Mouse (Mus musculus) hindbrain, postnatal 0 days (tissue): ENCODE measurements at regions not wholly inside any gene's neighbourhood (a gene's known extent, or its start where the extent isn't known, plus 50 kb on each side); places are given as distances from the start of the nearest gene placed in this dataset.

ENCODE experiments used
- ATAC-seq: fragments of 200-750 bp; cut with Nextera tagmentation; 2 replicates; pipeline ENCODE4 v1.8.0; 2017; ENCODE audit warnings: mild to moderate bottlenecking, moderate TSS enrichment, moderate library complexity
- DNase-seq: peaks from one replicate; pipeline ENCODE4 v3.0.0-alpha.2; 2015; ENCODE audit warnings: low spot score
- H3K27ac ChIP-seq: fragments of 300-500 bp; sonication (generic); 2 replicates; pipeline ENCODE4 v1.5.1; 2014; ENCODE audit warnings: mild to moderate bottlenecking
- H3K27me3 ChIP-seq: fragments of 300-500 bp; sonication (generic); 2 replicates; pipeline ENCODE4 v1.6.1; 2014; ENCODE audit warnings: low read length, mixed read lengths; ENCODE audit not compliant: insufficient read depth
- H3K36me3 ChIP-seq: fragments of 300-500 bp; sonication (generic); 2 replicates; pipeline ENCODE4 v1.6.1; 2014; ENCODE audit warnings: low read length, mixed read lengths; ENCODE audit not compliant: insufficient read depth
- H3K4me1 ChIP-seq: fragments of 300-500 bp; sonication (generic); 2 replicates; pipeline ENCODE4 v1.6.1; 2014; ENCODE audit warnings: antibody characterized with exemption, low read length, mixed read lengths; ENCODE audit not compliant: insufficient read depth
- H3K4me2 ChIP-seq: fragments of 300-500 bp; sonication (generic); 2 replicates; pipeline ENCODE4 v1.6.1; 2014; ENCODE audit warnings: low read depth, mild to moderate bottlenecking, low read length, moderate library complexity, mixed read lengths
- H3K4me3 ChIP-seq: fragments of 300-500 bp; sonication (generic); 2 replicates; pipeline ENCODE4 v1.5.1; 2014; ENCODE audit warnings: low read length
- H3K9ac ChIP-seq: fragments of 300-500 bp; sonication (generic); replicated peaks from 2 replicates; pipeline ENCODE4 v1.6.1; 2014; ENCODE audit warnings: mild to moderate bottlenecking, low read length, moderate library complexity, mixed read lengths
- H3K9me3 ChIP-seq: fragments of 300-500 bp; sonication (generic); 2 replicates; pipeline ENCODE4 v1.6.1; 2016; ENCODE audit warnings: low read length, mixed read lengths
- CTCF ChIP-seq: IDR thresholded peaks from 2 replicates; pipeline ENCODE4 v1.5.1; 2016; ENCODE audit warnings: antibody characterized with exemption, control low read depth, low read depth
- WGBS: fragments of 180-500 bp; shearing (Covaris S2); extraction: QIAGEN DNeasy Blood & Tissue Kit; methylation state at CpG from one replicate; pipeline ENCODE4 v1.1.7; 2014; 5-methylcytosine and 5-hydroxymethylcytosine counted together

DNA sequence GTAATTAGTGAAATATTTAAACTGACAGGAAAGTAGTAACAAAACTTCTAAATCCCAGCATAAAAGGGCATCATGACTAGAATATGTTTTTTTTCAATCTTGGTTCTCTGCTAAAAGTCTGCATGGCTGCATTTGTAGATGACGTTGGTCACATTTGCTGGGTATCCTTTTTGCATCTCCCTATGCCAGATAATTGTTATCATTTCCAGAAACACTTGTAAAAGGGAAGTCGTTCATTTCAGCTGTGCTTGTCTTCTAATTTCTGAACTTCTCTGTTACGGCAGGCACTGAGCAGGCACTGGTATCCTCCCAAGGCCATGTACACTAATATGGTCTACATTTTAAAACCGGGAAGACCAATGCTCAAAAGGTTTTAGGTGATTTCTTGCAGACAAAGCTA is 69.6 kb upstream of the Rps6ka3 start:
- Histone ChIP-seq H3K27me3 (no peaks in the 10 kb centered on the region), H3K4me2 (no peak overlapping the region), H3K36me3 (no peaks in the 10 kb centered on the region), H3K9me3 (no peaks in the 10 kb centered on the region), H3K9ac (no peak overlapping the region), H3K4me3 (no peak overlapping the region), H3K27ac (no peak overlapping the region), H3K4me1 (no peaks in the 10 kb centered on the region)
- WGBS, result 74% methylated on average over 4 of the region's 4 CpGs
- ATAC-seq (no peak), DNase-seq (no peak)
- no peak for TF ChIP-seq CTCF

- H3K4me3 ChIP-seq, result no peak overlapping the region
- no peaks in the 10 kb centered on the region for H3K27me3 ChIP-seq
- no peak overlapping the region for H3K9ac ChIP-seq
- no peak for TF ChIP-seq CTCF
- no peaks in the 10 kb centered on the region for H3K9me3 ChIP-seq
- no peak overlapping the region for H3K4me2 ChIP-seq
- no peaks in the 10 kb centered on the region for H3K4me1 ChIP-seq
- ATAC-seq, result no peak
- no peak overlapping the region for H3K27ac ChIP-seq
- WGBS, result 83% methylated on average over 4 of the region's 4 CpGs
- H3K36me3 ChIP-seq, result no peaks in the 10 kb centered on the region
- no peak for DNase-seq
Measured at GRCm38 (mm10) chrX:159143278-159143677, 66.8 kb upstream of the Rps6ka3 start.

DNA sequence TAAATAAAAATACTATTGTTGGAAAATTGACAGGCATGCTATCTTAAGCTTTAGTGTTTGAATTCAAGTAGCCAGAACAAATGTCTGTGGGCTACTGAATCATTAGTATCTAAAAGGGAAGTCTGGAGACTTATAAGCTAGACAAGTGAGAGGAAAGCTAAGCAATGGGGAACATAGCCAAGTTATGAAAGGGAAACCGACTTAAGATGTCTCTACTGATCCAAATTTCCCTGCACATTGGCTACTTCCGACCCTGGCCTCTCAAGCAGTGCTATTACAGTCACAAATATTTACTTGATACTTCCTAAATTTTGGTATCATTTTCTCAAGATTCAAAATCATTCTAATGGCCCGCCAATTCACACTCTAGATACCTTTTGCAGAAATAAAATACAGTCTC is 65.4 kb upstream of the Rps6ka3 start:
- H3K36me3 ChIP-seq, result no peaks in the 10 kb centered on the region
- TF ChIP-seq CTCF, result no peak
- no peaks in the 10 kb centered on the region for H3K9me3 ChIP-seq
- H3K4me3 ChIP-seq, result no peak overlapping the region
- H3K27me3 ChIP-seq, result no peaks in the 10 kb centered on the region
- 71% methylated on average over 3 of the region's 3 CpGs for WGBS
- no peaks in the 10 kb centered on the region for H3K4me1 ChIP-seq
- H3K9ac ChIP-seq, result no peak overlapping the region
- H3K27ac ChIP-seq, result no peak overlapping the region
- ATAC-seq (no peak), DNase-seq (no peak)
- no peak overlapping the region for H3K4me2 ChIP-seq

GRCm38 (mm10) chrX:159145212-159145611 is 64.9 kb upstream of the Rps6ka3 start:
- Histone ChIP-seq H3K4me2 (no peak overlapping the region), H3K9ac (no peak overlapping the region), H3K4me1 (no peaks in the 10 kb centered on the region), H3K36me3 (no peaks in the 10 kb centered on the region), H3K27me3 (no peaks in the 10 kb centered on the region), H3K9me3 (no peaks in the 10 kb centered on the region), H3K27ac (no peak overlapping the region), H3K4me3 (no peak overlapping the region)
- no peak for TF ChIP-seq CTCF
- WGBS, result 74% methylated on average over 4 of the region's 4 CpGs
- ATAC-seq, result no peak
- DNase-seq, result no peak

- ATAC-seq (no peak), DNase-seq (no peak)
- H3K9me3 ChIP-seq, result no peaks in the 10 kb centered on the region
- H3K27ac ChIP-seq, result no peak overlapping the region
- no peak overlapping the region for H3K4me3 ChIP-seq
- no peaks in the 10 kb centered on the region for H3K36me3 ChIP-seq
- H3K9ac ChIP-seq, result no peak overlapping the region
- no peak overlapping the region for H3K4me2 ChIP-seq
- no peak for TF ChIP-seq CTCF
- no peaks in the 10 kb centered on the region for H3K4me1 ChIP-seq
- no peaks in the 10 kb centered on the region for H3K27me3 ChIP-seq
- 66% methylated on average over 5 of the region's 5 CpGs for WGBS
Measured at GRCm38 (mm10) chrX:159155786-159156185, 54.3 kb upstream of the Rps6ka3 start.

DNA sequence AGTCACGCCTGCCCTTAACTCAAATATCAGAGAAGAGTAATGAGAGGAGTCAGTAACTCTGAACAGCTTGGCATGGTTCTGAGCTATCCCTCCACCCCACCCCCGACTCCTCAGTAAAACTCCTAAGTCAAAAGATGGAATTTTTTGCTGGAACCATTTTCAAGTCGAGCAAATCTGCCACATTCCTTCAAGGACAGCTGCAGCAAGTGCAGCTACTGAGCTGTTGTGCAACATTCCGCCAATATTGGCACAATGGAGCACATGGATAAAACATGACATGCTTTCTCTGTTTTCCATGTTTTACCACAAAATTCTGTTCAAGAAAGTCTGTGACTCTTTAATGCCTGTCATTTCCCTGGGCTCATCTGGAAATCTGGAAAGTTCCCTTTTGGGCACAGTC is 53.1 kb upstream of the Rps6ka3 start:
- H3K9ac ChIP-seq, result no peak overlapping the region
- 56% methylated on average over 4 of the region's 4 CpGs for WGBS
- H3K27ac ChIP-seq, result no peak overlapping the region
- no peaks in the 10 kb centered on the region for H3K4me1 ChIP-seq
- no peaks in the 10 kb centered on the region for H3K9me3 ChIP-seq
- TF ChIP-seq CTCF, result no peak
- no peak for DNase-seq
- H3K36me3 ChIP-seq, result no peaks in the 10 kb centered on the region
- no peak overlapping the region for H3K4me3 ChIP-seq
- no peaks in the 10 kb centered on the region for H3K27me3 ChIP-seq
- no peak for ATAC-seq
- no peak overlapping the region for H3K4me2 ChIP-seq

DNA sequence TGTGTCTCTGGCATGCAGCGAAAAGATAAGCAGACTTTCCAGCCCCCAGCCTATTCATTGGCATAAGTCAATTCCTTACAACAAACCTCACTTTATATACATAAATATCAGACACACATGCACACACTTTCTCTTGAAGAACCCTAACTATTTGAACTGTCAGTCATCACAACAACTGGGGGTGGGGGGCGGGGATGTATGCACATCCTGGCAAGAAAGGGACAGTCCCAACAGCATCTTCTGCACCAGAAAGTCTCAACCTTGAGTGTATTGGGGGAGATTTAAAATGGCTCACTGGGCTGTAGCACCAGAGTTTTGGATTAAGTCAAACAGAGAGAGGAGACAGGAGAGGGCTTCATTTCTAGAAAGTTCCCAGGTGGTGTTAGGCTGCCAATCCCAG is 50.4 kb upstream of the Rps6ka3 start:
- WGBS, result 88% methylated on average over 2 of the region's 2 CpGs

More for the DNA sequence above, 50.4 kb upstream of the Rps6ka3 start:
- Histone ChIP-seq H3K4me1 (no peaks in the 10 kb centered on the region), H3K27me3 (no peaks in the 10 kb centered on the region), H3K9ac (no peak overlapping the region), H3K4me3 (no peak overlapping the region), H3K27ac (no peak overlapping the region), H3K9me3 (no peaks in the 10 kb centered on the region), H3K36me3 (no peaks in the 10 kb centered on the region), H3K4me2 (no peak overlapping the region)
- DNase-seq (no peak), ATAC-seq (no peak)
- TF ChIP-seq CTCF, result no peak
